Mouse (Mus musculus) embryonic facial prominence, embryonic 12.5 days (tissue): ENCODE results near the gene Macrod2. TPM values are rescaled to one million over a fixed set of nuclear protein-coding genes. Genes with fewer than 3 reads are reported as not detected.

ENCODE experiments used
- polyA plus RNA-seq: library from polyadenylated mRNA; unstranded; fragments of >200 nt; fragmentation: Nextera tagmentation; extraction: Ambion mirVana; gene quantifications from 2 replicates; pipeline ENCODE4 v1.2.1, GENCODE M21; 2016

Macrod2 gene
- polyA plus RNA-seq, 1 experiment from 2014 or later: 39.6 TPM

Other genes with a start within 250 kb of the Macrod2 start
- gene Gm17374, start 243.3 kb upstream of the Macrod2 start, polyA plus RNA-seq: not detected in 2 replicates
- gene Esf1, start 224.7 kb upstream of the Macrod2 start, polyA plus RNA-seq: 31.4 and 33.9 TPM in 2 replicates
- 30.8 and 33.5 TPM in 2 replicates for gene Ndufaf5, start 224.7 kb upstream of the Macrod2 start, polyA plus RNA-seq
- not detected in 2 replicates for gene Sel1l2, start 5.6 kb upstream of the Macrod2 start, polyA plus RNA-seq